Mouse (Mus musculus): ENCODE data around the gene Nlrp4c. TPM values are rescaled to one million over a fixed set of nuclear protein-coding genes. Genes with fewer than 3 reads are reported as not detected.
"Not testable (repeated sequence)": the region's sequence is repeated elsewhere in the genome, so short reads cannot be mapped to it uniquely, and the experiment has no call there.

Nlrp4c gene
- not detected in 2 replicates for polyA plus RNA-seq (2014; fragmentation: Nextera tagmentation; extraction: Ambion mirVana)

DNA sequence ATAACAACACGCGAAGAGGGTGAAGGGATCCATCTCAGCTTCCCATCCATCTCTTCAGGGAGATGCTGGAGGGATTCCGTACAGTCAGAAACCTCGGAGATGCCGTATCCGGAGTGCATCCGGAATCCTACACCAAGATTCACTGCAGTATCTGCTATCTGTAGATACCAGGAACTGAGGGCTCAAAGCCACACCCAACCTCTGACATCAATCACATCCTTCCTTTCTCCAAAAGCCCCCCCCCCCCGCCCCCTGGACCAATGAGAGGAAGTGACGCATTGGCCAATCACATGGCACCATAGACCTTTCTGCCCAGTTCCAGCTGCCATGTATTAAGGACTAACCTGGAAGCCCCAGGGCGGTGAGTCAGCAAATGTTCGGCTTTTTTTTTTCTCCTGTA lies at the start of gene Nlrp4c:
TSS of gene Nlrp4c (plus strand) at position 301 of the 400 bp plus-strand sequence.
- Histone ChIP-seq H3K4me1 (ENCODE audit: control insufficient read depth, insufficient read depth, low read length) (no peaks in the 10 kb centered on the region), H3K27me3 (replicated peaks; ENCODE audit: control insufficient read depth, insufficient read depth, low read length) (no peaks in the 10 kb centered on the region), H3K9me3 (ENCODE audit: control insufficient read depth, low read length) (peaks cover 16% of the 10 kb centered on the region; the same call in 1 of the 2 replicates), H3K36me3 (ENCODE audit: control insufficient read depth, insufficient read depth, low read length) (no peaks in the 10 kb centered on the region), H3K4me2 (ENCODE audit: low read depth, low read length) (no peak within 1 kb of the TSS), H3K27ac (replicated peaks; ENCODE audit: low read depth, low read length) (no peak within 1 kb of the TSS), H3K4me3 (ENCODE audit: low read depth, low read length) (no peak within 1 kb of the TSS), H3K9ac (ENCODE audit: low read depth, low read length) (no peak within 1 kb of the TSS)
- ATAC-seq (ENCODE audit: low read depth) (no peak), DNase-seq (ENCODE audit: low spot score) (no peak)
- WGBS = 88% methylated on average over 11 of the region's 11 CpGs

DNA sequence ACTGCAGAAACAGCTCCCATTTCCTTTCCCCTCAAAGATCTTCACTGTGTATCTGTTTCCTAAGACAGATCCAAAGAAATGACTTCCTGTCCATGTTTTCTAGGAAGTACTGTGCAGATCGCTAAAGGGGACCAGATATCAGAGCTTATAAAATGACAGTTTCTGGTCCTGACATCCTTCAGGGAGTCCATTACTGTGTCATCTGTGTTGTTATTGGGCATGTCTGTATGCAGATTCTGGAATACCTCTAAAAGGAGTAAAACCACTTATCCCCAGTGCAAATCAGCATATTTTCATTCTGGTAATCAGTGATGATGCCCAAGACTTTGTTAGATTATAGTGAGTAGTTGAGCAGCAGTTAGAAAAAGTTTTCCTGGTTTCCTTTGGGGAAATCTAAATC lies 34.1 kb upstream of the Nlrp4c start, which contains the start of gene Vmn1r65:
TSS of gene Vmn1r65 (minus strand) at position 101 of the 400 bp plus-strand sequence.
- DNase-seq (ENCODE audit: low spot score) = no peak
- Histone ChIP-seq H3K27ac (replicated peaks; ENCODE audit: low read depth, low read length) (no peak within 1 kb of the TSS), H3K27me3 (replicated peaks; ENCODE audit: control insufficient read depth, insufficient read depth, low read length) (no peaks in the 10 kb centered on the region), H3K4me3 (ENCODE audit: low read depth, low read length) (no peak within 1 kb of the TSS), H3K4me1 (ENCODE audit: control insufficient read depth, insufficient read depth, low read length) (no peaks in the 10 kb centered on the region), H3K9me3 (ENCODE audit: control insufficient read depth, low read length) (0 out of 2 replicates have a peak, but pooled peaks cover 7% of the 10 kb centered on the region), H3K4me2 (ENCODE audit: low read depth, low read length) (no peak within 1 kb of the TSS), H3K36me3 (ENCODE audit: control insufficient read depth, insufficient read depth, low read length) (no peaks in the 10 kb centered on the region), H3K9ac (ENCODE audit: low read depth, low read length) (no peak within 1 kb of the TSS)
- 89% methylated on average over 1 of the region's 1 CpGs for WGBS
- ATAC-seq (ENCODE audit: low read depth) = no peak

DNA sequence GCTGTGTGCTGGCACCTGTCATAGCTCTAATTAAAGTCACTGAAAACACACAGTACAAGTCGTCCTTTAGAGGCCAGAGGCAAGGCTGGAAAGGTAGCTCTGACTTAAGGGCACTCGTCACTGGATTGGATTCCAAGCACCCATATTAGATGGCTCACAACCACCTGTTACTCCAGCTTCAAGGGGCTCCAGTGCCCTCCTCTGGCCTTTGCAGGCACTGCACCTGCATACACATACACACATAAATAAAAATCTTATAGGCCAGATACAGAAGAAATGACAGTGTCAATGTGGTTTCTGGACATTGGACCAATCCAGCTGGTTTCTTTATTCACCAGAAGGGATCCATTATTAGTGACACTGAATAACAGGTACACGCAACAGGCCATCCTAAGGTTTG lies 74.5 kb downstream of the Nlrp4c start:
- ATAC-seq (ENCODE audit: low read depth) = no peak
- no peak overlapping the region for H3K4me2 ChIP-seq (ENCODE audit: low read depth, low read length)
- 69% methylated on average over 3 of the region's 3 CpGs for WGBS

DNA sequence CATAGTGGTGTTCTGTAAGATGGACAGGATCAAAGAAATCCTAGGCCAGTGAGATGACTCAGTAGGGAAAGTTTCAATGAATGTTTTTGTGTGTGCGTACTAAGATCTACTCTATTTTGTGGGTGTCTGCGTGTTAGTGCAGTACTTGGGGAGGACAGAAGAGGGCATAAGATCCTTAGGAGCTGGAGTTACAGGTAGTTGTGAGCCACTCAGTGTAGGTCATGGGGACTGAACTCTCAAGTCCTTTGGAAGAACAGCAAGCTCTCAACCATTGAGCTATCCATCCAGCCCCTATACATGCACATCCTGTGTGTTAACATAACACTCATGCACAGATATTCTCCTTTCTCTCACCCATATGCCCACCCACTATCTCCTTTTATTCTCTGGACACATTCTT lies 75.1 kb downstream of the Nlrp4c start:
- H3K4me1 ChIP-seq (ENCODE audit: control insufficient read depth, insufficient read depth, low read length); DNase-seq (ENCODE audit: low spot score); H3K36me3 ChIP-seq (ENCODE audit: control insufficient read depth, insufficient read depth, low read length); H3K9ac ChIP-seq (ENCODE audit: low read depth, low read length); H3K27ac ChIP-seq (replicated peaks; ENCODE audit: low read depth, low read length); ATAC-seq (ENCODE audit: low read depth); H3K27me3 ChIP-seq (replicated peaks; ENCODE audit: control insufficient read depth, insufficient read depth, low read length); H3K4me3 ChIP-seq (ENCODE audit: low read depth, low read length); H3K4me2 ChIP-seq (ENCODE audit: low read depth, low read length); H3K9me3 ChIP-seq (ENCODE audit: control insufficient read depth, low read length): not testable (repeated sequence)
- 85% methylated on average over 2 of the region's 2 CpGs for WGBS

More for the DNA sequence above, 74.5 kb downstream of the Nlrp4c start:
- Histone ChIP-seq H3K9me3 (ENCODE audit: control insufficient read depth, low read length) (no peaks in the 10 kb centered on the region), H3K27me3 (replicated peaks; ENCODE audit: control insufficient read depth, insufficient read depth, low read length) (no peaks in the 10 kb centered on the region), H3K36me3 (ENCODE audit: control insufficient read depth, insufficient read depth, low read length) (no peaks in the 10 kb centered on the region), H3K9ac (ENCODE audit: low read depth, low read length) (no peak overlapping the region), H3K4me1 (ENCODE audit: control insufficient read depth, insufficient read depth, low read length) (no peaks in the 10 kb centered on the region), H3K27ac (replicated peaks; ENCODE audit: low read depth, low read length) (no peak overlapping the region), H3K4me3 (ENCODE audit: low read depth, low read length) (no peak overlapping the region)
- DNase-seq (ENCODE audit: low spot score) = no peak

DNA sequence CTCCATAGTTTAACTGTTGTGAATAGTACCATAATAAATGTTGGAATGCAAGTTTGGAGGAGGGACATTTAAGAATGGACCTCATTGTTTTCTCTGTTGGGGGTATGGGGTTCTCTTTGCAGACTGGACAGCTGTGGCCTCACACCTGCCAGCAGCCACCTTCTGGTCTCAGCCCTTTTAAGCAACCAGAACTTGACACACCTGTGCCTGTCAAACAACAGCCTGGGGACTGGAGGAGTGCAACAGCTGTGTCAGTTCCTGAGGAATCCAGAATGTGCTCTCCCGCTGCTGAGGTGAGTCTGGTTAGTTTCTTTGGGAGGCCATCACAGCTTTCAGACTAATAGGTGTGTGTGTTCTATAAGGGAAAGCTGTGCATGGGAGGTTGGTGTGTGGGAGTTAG lies 76.2 kb downstream of the Nlrp4c start:
- H3K4me1 ChIP-seq (ENCODE audit: control insufficient read depth, insufficient read depth, low read length); H3K27ac ChIP-seq (replicated peaks; ENCODE audit: low read depth, low read length); H3K4me3 ChIP-seq (ENCODE audit: low read depth, low read length); H3K9ac ChIP-seq (ENCODE audit: low read depth, low read length); H3K36me3 ChIP-seq (ENCODE audit: control insufficient read depth, insufficient read depth, low read length); H3K4me2 ChIP-seq (ENCODE audit: low read depth, low read length); H3K9me3 ChIP-seq (ENCODE audit: control insufficient read depth, low read length); H3K27me3 ChIP-seq (replicated peaks; ENCODE audit: control insufficient read depth, insufficient read depth, low read length): not testable (repeated sequence)
- WGBS = 50% methylated on average over 1 of the region's 1 CpGs
- ATAC-seq (ENCODE audit: low read depth) (peak; percentile 26; the same call in 1 of the 2 replicates), DNase-seq (ENCODE audit: low spot score) (peak; percentile 43)

DNA sequence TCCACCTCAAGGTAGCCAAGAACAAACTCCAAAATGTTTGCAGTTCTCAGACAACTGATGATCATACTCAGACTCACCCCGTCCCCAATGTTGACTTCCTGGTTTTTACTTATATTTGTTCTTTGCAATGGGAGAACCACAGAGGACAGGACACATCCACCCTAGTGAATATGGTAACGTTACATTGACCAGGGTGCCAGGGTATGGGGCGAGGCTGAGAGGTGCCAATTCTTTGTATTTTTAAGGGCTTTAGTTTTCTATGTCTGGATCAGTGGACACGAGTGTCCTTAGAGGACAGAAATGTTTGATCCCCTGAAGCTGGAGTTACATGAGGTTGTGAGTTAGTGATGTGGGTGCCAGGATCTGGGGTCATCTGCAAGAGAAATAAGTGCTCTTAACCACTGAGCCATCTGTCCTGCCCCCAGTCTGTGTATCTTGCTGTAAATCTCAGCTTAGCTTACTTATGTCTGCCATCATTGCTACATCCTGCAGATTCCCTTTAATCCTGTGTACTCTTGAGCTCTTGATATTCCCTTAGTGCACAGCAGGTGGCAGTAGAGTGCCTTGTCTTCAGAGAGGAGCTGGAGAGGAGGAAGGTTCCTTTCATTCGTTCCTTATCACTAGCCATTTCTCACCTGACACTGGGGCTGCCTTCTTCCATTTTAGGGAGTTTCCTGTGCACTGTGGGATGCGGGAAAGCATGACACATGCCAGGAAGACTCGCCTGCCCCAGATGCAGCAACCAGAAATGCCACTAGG lies 81.9 kb downstream of the Nlrp4c start:
- ATAC-seq (ENCODE audit: low read depth) (peak; percentile 84), DNase-seq (ENCODE audit: low spot score) (peak; percentile 87)
- 0 out of 2 replicates have a peak, but pooled peaks cover under 1% of the 10 kb centered on the region for H3K9me3 ChIP-seq (ENCODE audit: control insufficient read depth, low read length)
- no peak overlapping the region for H3K4me3 ChIP-seq (ENCODE audit: low read depth, low read length)
- no peaks in the 10 kb centered on the region for H3K4me1 ChIP-seq (ENCODE audit: control insufficient read depth, insufficient read depth, low read length)
- no peaks in the 10 kb centered on the region for H3K27me3 ChIP-seq (replicated peaks; ENCODE audit: control insufficient read depth, insufficient read depth, low read length)
- H3K27ac ChIP-seq (replicated peaks; ENCODE audit: low read depth, low read length) = no peak overlapping the region
- WGBS = 33% methylated on average over 7 of the region's 7 CpGs
- peaks cover 9% of the 10 kb centered on the region for H3K36me3 ChIP-seq (ENCODE audit: control insufficient read depth, insufficient read depth, low read length)
- H3K9ac ChIP-seq (ENCODE audit: low read depth, low read length) = no peak overlapping the region
- no peak overlapping the region for H3K4me2 ChIP-seq (ENCODE audit: low read depth, low read length)

DNA sequence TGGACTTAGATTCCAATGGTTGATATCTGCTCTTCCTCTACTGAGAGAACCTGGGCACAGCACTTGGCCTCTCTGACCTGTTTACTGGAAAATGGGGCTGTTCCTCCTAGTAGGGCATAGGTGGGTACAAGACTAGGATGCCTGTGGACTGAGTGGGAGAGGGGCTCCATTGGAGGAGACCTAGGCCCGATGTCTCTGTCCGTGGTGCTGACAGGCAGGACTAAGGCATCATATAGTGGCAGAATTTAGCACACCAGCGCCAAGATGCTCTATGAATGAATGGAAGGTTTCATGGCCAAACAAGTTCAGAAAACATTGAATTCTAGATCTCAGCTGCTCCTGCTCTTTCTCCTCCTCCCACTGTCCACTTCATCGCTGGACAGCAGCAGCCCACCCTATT lies 85.4 kb downstream of the Nlrp4c start:
- no peak for ATAC-seq (ENCODE audit: low read depth)

DNA sequence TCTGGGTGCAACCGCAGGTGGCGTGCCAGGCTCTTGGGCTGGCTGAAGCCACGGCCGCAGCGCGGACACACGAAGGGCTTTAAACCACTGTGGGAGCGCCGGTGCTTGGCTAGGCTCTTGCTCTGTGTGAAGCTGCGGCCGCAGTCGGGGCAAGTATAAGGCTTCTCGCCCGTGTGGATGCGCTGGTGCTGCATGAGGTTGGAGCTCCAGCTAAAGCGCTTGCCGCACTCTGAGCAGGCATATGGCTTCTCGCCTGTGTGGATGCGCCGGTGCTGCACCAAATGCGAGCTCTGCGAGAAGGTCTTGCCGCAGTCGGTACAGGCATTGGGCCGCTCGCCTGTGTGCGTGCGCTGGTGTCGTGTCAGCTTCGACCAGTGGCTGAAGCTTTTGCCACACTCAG lies 87.7 kb downstream of the Nlrp4c start:
- no peaks in the 10 kb centered on the region for H3K27me3 ChIP-seq (replicated peaks; ENCODE audit: control insufficient read depth, insufficient read depth, low read length)
- H3K9ac ChIP-seq (ENCODE audit: low read depth, low read length) = no peak overlapping the region
- DNase-seq (ENCODE audit: low spot score) (no peak), ATAC-seq (ENCODE audit: low read depth) (no peak)
- H3K36me3 ChIP-seq (ENCODE audit: control insufficient read depth, insufficient read depth, low read length) = peaks cover 39% of the 10 kb centered on the region
- no peak overlapping the region for H3K4me2 ChIP-seq (ENCODE audit: low read depth, low read length)
- no peaks in the 10 kb centered on the region for H3K4me1 ChIP-seq (ENCODE audit: control insufficient read depth, insufficient read depth, low read length)
- no peak overlapping the region for H3K4me3 ChIP-seq (ENCODE audit: low read depth, low read length)
- 81% methylated on average over 29 of the region's 30 CpGs for WGBS
- no peak overlapping the region for H3K27ac ChIP-seq (replicated peaks; ENCODE audit: low read depth, low read length)
- peaks cover 11% of the 10 kb centered on the region for H3K9me3 ChIP-seq (ENCODE audit: control insufficient read depth, low read length)

More for the DNA sequence above, 85.4 kb downstream of the Nlrp4c start:
- Histone ChIP-seq H3K36me3 (ENCODE audit: control insufficient read depth, insufficient read depth, low read length) (peaks cover 39% of the 10 kb centered on the region), H3K4me3 (ENCODE audit: low read depth, low read length) (no peak overlapping the region), H3K27me3 (replicated peaks; ENCODE audit: control insufficient read depth, insufficient read depth, low read length) (no peaks in the 10 kb centered on the region), H3K9ac (ENCODE audit: low read depth, low read length) (no peak overlapping the region), H3K4me2 (ENCODE audit: low read depth, low read length) (no peak overlapping the region), H3K9me3 (ENCODE audit: control insufficient read depth, low read length) (peaks cover 11% of the 10 kb centered on the region), H3K27ac (replicated peaks; ENCODE audit: low read depth, low read length) (no peak overlapping the region), H3K4me1 (ENCODE audit: control insufficient read depth, insufficient read depth, low read length) (no peaks in the 10 kb centered on the region)
- no peak for DNase-seq (ENCODE audit: low spot score)
- WGBS = 42% methylated on average over 4 of the region's 4 CpGs

DNA sequence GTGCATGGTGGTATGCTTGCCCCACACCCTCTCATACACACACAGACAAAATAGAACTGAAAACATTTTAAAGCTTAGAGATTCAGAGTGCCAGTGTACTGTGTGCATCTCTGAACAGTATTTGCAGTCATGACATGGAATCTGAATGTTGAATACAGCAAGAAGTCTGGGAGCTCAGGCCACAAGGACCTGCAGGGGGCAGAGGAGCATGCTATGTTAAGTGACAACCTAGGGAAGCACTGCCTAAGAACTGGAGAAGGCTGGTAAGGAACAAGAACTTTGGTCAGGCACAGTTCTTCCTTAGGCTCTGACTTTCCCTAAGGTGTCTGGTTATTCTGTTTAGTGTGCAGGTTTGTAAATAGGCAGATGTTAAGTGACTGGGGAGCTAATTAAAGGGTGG lies 91.5 kb downstream of the Nlrp4c start:
- DNase-seq (ENCODE audit: low spot score) = no peak
- H3K9ac ChIP-seq (ENCODE audit: low read depth, low read length) = no peak overlapping the region
- no peak overlapping the region for H3K4me2 ChIP-seq (ENCODE audit: low read depth, low read length)
- peaks cover 42% of the 10 kb centered on the region for H3K36me3 ChIP-seq (ENCODE audit: control insufficient read depth, insufficient read depth, low read length)
- ATAC-seq (ENCODE audit: low read depth) = no peak
- H3K4me3 ChIP-seq (ENCODE audit: low read depth, low read length) = no peak overlapping the region
- H3K4me1 ChIP-seq (ENCODE audit: control insufficient read depth, insufficient read depth, low read length) = no peaks in the 10 kb centered on the region
- H3K27me3 ChIP-seq (replicated peaks; ENCODE audit: control insufficient read depth, insufficient read depth, low read length) = no peaks in the 10 kb centered on the region
- H3K27ac ChIP-seq (replicated peaks; ENCODE audit: low read depth, low read length) = no peak overlapping the region
- H3K9me3 ChIP-seq (ENCODE audit: control insufficient read depth, low read length) = peaks cover 11% of the 10 kb centered on the region

Measured in embryonic facial prominence, embryonic 14.5 days (tissue).